In genomic region chr11:66984165-66985135, GRCm38 (mm10) we compare ENCODE assay signal across 8 mouse cellular contexts. TPM values are rescaled to one million over a fixed set of nuclear protein-coding genes. Genes with fewer than 3 reads are reported as not detected.
A peak's percentile ranks its signal among the peaks of the same experiment; 100 is the strongest.
DNase-seq lines count a peak whose midpoint lies in the region; ATAC-seq and TF ChIP-seq lines count a peak whose summit lies in the region.

No protein-coding gene starts in this region.

- WGBS in forebrain, embryonic 14.5 days, result 4% methylated on average over 28 of the region's 28 CpGs
- WGBS in lung, embryonic 16.5 days, result 4% methylated on average over 28 of the region's 28 CpGs

- peak overlapping the region; percentile 62 for H3K9ac ChIP-seq in forebrain, embryonic 14.5 days (ENCODE audit: low read length)
- H3K9ac ChIP-seq in lung, embryonic 16.5 days (ENCODE audit: low read length), result peak overlapping the region; percentile 64

- no peaks in the 10 kb centered on the region for H3K9me3 ChIP-seq in E14TG2a.4 (ENCODE audit: low read length)
- H3K9me3 ChIP-seq in forebrain, embryonic 14.5 days (replicated peaks; ENCODE audit: control insufficient read depth, low read length), result no peaks in the 10 kb centered on the region
- H3K9me3 ChIP-seq in lung, embryonic 16.5 days (ENCODE audit: control insufficient read depth, low read length), result no peaks in the 10 kb centered on the region

- peaks cover 50% of the 10 kb centered on the region for H3K4me1 ChIP-seq in E14TG2a.4 (replicated peaks; ENCODE audit: low read depth, low read length)
- H3K4me1 ChIP-seq in forebrain, embryonic 14.5 days (ENCODE audit: control insufficient read depth, insufficient read depth, low read length), result peaks cover 11% of the 10 kb centered on the region; the same call in 1 of the 2 replicates
- H3K4me1 ChIP-seq in lung, embryonic 16.5 days (replicated peaks; ENCODE audit: control insufficient read depth, insufficient read depth, low read length), result peaks cover 13% of the 10 kb centered on the region

- peak; percentile 77 for TF ChIP-seq CTCF in E14TG2a.4 (conservative IDR thresholded peaks at IDR 0.05; ENCODE audit: low read length)

- peak overlapping the region; percentile 69 for H3K4me3 ChIP-seq in E14TG2a.4 (replicated peaks; ENCODE audit: low read length)
- H3K4me3 ChIP-seq in forebrain, embryonic 14.5 days (ENCODE audit: low read depth, low read length), result peak overlapping the region; percentile 31
- H3K4me3 ChIP-seq in lung, embryonic 16.5 days (ENCODE audit: low read length), result peak overlapping the region; percentile 57

- H3K36me3 ChIP-seq in E14TG2a.4 (ENCODE audit: insufficient read depth, low read length), result no peaks in the 10 kb centered on the region
- H3K36me3 ChIP-seq in forebrain, embryonic 14.5 days (ENCODE audit: control insufficient read depth, insufficient read depth, low read length), result no peaks in the 10 kb centered on the region
- H3K36me3 ChIP-seq in lung, embryonic 16.5 days (ENCODE audit: control insufficient read depth, insufficient read depth, low read length), result no peaks in the 10 kb centered on the region

- H3K27me3 ChIP-seq in E14TG2a.4 (ENCODE audit: insufficient read depth, low read length), result no peaks in the 10 kb centered on the region
- H3K27me3 ChIP-seq in forebrain, embryonic 14.5 days (replicated peaks; ENCODE audit: control insufficient read depth, insufficient read depth, low read length), result no peaks in the 10 kb centered on the region
- H3K27me3 ChIP-seq in lung, embryonic 16.5 days (ENCODE audit: control insufficient read depth, insufficient read depth, low read depth, low read length), result no peaks in the 10 kb centered on the region

- H3K4me2 ChIP-seq in forebrain, embryonic 14.5 days (ENCODE audit: low read length), result peak overlapping the region; percentile 59
- H3K4me2 ChIP-seq in lung, embryonic 16.5 days (ENCODE audit: low read depth, low read length), result peak overlapping the region; percentile 74

- peak; percentile 50 for DNase-seq in c-Kit-positive CD71-positive TER-119-negative erythroid progenitor cells, embryonic 14.5 days (ENCODE audit: low read depth)
- DNase-seq in forebrain, embryonic 14.5 days (ENCODE audit: low spot score), result peak; percentile 92
- peak; percentile 88 for DNase-seq in heart, postnatal 4 days
- peak; percentile 68 for DNase-seq in layer of hippocampus, adult 9-10 months (ENCODE audit: low spot score)
- peak; percentile 46 for DNase-seq in ovary, postnatal 10 days (ENCODE audit: low spot score)
- peak; percentile 72 for DNase-seq in thymus, postnatal 0 days (ENCODE audit: low spot score)

- H3K27ac ChIP-seq in forebrain, embryonic 14.5 days (ENCODE audit: low read depth, low read length), result peak overlapping the region; percentile 79
- peak overlapping the region; percentile 56 for H3K27ac ChIP-seq in lung, embryonic 16.5 days (ENCODE audit: low read length)

- ATAC-seq in forebrain, embryonic 14.5 days, result peak; percentile 83
- peak; percentile 71 for ATAC-seq in lung, embryonic 16.5 days (ENCODE audit: low read depth)

RNA-seq across cellular contexts. Expression of gene Tmem238l, which starts 28.0 kb away (rescaled TPM):
- polyA plus RNA-seq in forebrain, embryonic 14.5 days (2014; fragmentation: Nextera tagmentation; extraction: Ambion mirVana), result not detected in 2 replicates
- under 1 TPM; 0.34 to 0.52 TPM for total RNA-seq in heart, postnatal 4 days (2021)
- polyA plus RNA-seq in lung, embryonic 16.5 days (2015; fragmentation: Nextera tagmentation; extraction: Ambion mirVana), result not detected in 2 replicates
- 0.23 TPM in 1 of 2 replicates, not detected in the other for polyA plus RNA-seq in thymus, postnatal 0 days (2015; fragmentation: Nextera tagmentation; extraction: Ambion mirVana)

RNA-seq across cellular contexts. Expression of gene Tmem220, which starts 40.5 kb away (rescaled TPM):
- polyA plus RNA-seq in forebrain, embryonic 14.5 days (2014; fragmentation: Nextera tagmentation; extraction: Ambion mirVana), result 0.36 and 0.62 TPM in 2 replicates
- 1 to 10 TPM; 1.2 to 1.5 TPM for total RNA-seq in heart, postnatal 4 days (2021)
- 2.4 and 2.5 TPM in 2 replicates for polyA plus RNA-seq in lung, embryonic 16.5 days (2015; fragmentation: Nextera tagmentation; extraction: Ambion mirVana)
- polyA plus RNA-seq in thymus, postnatal 0 days (2015; fragmentation: Nextera tagmentation; extraction: Ambion mirVana), result 0.50 and 0.60 TPM in 2 replicates

Comparison
In these comparisons a context has a peak if more than half of its experiments do, and no peak if none do; other contexts are left out.
1. Peak in every context shown above with its lines: DNase-seq, ATAC-seq, H3K4me3 ChIP-seq and H3K27ac ChIP-seq.